Mouse (Mus musculus): ENCODE data around the gene E4f1. TPM values are rescaled to one million over a fixed set of nuclear protein-coding genes. Genes with fewer than 3 reads are reported as not detected.
"Not testable (repeated sequence)": the region's sequence is repeated elsewhere in the genome, so short reads cannot be mapped to it uniquely, and the experiment has no call there.

The E4f1 gene
- polyA plus RNA-seq, 1 experiment: not detected

DNA sequence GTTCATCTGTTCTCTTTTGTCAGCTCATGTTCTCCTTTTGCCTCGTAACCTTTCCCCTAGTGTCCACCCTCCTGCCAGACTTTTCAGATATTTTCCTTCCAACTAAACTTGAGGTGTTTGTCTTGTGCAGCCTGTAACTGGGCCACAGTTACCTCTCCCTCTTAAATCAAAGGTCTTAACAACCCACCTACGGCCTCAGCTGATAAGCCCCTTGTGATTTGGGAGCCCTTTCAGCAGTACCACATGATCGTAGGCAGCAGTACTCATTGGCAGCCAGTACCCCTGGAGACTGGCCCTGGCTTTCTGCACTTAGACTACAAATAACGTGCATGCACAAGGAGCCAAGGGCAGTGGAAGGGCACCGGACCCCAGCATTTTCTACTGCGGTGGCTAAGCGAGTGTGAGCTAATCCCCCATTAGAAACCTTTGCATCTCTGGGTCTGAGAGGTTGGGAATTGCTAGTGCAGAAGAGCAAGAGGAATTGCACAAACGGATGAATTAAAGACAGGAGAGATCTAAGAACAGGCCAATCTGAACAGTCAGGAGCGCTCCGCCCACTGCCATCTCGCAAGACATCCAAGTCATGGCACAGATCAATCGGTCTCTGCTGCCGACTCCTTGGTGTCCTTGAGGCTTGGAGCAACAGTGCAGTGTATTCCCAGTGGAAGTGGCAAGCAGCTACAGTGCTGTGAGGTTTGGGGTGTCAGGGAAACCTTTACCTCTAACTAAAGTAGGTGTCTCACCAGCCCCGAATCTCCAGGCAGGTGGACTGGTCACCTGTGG is 40.7 kb downstream of the E4f1 start:
- peaks cover 13% of the 10 kb centered on the region for H3K4me1 ChIP-seq (ENCODE audit: control insufficient read depth, insufficient read depth, low read length)
- WGBS: 54% methylated on average over 14 of the region's 14 CpGs
- H3K4me3 ChIP-seq (ENCODE audit: insufficient read depth, low read depth, low read length): no peak overlapping the region
- TF ChIP-seq POLR2A (IDR thresholded peaks at IDR 0.05; ENCODE audit: insufficient read depth, low read depth, low read length): no peak
- TF ChIP-seq CTCF (IDR thresholded peaks at IDR 0.05; ENCODE audit: insufficient read depth, low read depth, low read length): no peak
- no peak overlapping the region; the same call in 1 of the 2 replicates for H3K27ac ChIP-seq (ENCODE audit: insufficient read depth, low read depth, low read length)

DNA sequence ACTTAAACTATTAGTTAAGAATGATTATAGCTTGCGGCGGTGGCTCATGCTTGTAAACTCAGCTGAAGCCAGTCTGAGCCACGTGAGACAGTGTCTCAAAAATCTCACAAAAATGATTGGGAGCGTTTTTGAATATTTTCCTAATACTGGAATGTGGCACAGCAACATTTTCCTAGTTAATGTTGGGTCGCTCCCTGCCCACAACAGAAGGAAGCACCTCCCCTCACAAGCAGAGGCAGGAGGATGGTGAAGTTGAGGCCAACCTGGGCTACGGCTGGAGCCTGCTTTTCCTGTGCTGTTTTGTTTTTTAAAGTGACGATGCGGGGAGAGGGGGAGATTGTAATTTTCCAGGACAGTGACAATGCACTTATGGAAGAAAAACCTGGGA is 42.9 kb downstream of the E4f1 start:
- peaks cover 13% of the 10 kb centered on the region for H3K4me1 ChIP-seq (ENCODE audit: control insufficient read depth, insufficient read depth, low read length)
- TF ChIP-seq CTCF (IDR thresholded peaks at IDR 0.05; ENCODE audit: insufficient read depth, low read depth, low read length) (no peak), POLR2A (IDR thresholded peaks at IDR 0.05; ENCODE audit: insufficient read depth, low read depth, low read length) (no peak)
- peak overlapping the region; percentile 2; the same call in 1 of the 2 replicates for H3K27ac ChIP-seq (ENCODE audit: insufficient read depth, low read depth, low read length)
- 1% methylated on average over 8 of the region's 8 CpGs for WGBS
- peak overlapping the region; percentile 90 for H3K4me3 ChIP-seq (ENCODE audit: insufficient read depth, low read depth, low read length)

DNA sequence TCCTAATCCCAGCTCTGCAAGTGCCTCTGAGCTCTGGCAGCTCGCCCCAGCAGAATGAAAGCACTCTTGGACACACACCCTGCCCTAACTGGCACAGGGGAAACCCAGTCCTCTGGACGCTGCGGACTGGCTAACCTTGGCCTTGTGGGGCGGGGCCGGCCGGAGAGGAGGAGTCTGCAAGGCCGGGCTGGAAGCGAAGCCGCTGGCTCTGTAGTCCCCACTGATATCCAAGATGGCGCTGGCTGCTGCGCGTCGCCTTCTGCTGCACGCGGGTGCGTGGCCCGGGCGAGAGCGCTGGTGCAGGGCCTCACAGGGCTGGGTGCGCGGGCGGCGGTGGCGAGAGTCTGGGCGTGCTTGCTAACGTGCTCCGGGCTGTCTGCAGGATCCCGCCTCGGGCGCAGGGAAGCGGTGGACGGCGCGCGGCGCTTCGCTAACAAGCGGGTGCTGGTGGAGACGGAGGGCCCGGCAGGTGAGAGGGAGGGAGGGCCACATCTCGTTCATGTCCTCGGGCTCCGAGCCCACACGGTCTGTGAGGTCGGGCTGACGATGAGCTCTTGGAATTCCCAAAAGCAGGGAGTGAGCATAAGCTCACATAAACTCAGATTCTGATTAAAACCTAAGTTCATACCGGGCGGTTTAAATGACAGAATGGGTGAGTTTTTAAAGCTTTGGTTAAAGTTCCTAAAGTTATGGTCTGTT is 43.5 kb downstream of the E4f1 start, which contains the start of gene Eci1:
Gene Eci1 (plus strand): TSS at position 171 of the 699 bp plus-strand sequence.
- Histone ChIP-seq H3K27ac (ENCODE audit: insufficient read depth, low read depth, low read length) (peak within 1 kb of the TSS; percentile 97), H3K4me1 (ENCODE audit: control insufficient read depth, insufficient read depth, low read length) (peaks cover 13% of the 10 kb centered on the region), H3K4me3 (ENCODE audit: insufficient read depth, low read depth, low read length) (peak within 1 kb of the TSS; percentile 90)
- WGBS: under 1% methylated on average over 48 of the region's 48 CpGs
- TF ChIP-seq CTCF (IDR thresholded peaks at IDR 0.05; ENCODE audit: insufficient read depth, low read depth, low read length) (no peak), POLR2A (IDR thresholded peaks at IDR 0.05; ENCODE audit: insufficient read depth, low read depth, low read length) (peak; percentile 79)

DNA sequence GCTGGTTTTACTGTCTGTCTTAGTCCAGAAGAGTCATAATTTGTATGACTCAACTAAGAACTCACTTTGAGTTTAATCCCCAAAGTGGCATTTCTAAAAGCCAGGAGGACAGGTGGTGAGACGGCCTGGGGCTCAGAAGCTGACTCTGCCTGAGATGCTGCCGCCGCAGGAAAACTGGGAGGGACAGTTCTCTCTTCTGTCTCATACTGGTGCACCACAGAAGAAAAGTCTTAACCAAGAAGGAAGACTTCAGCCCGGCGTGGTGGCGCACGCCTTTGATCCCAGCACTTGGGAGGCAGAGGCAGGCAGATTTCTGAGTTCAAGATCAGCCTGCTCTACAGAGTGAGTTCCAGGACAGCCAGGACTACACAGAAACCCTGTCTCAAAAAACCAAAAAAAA is 44.2 kb downstream of the E4f1 start:
- Histone ChIP-seq H3K27ac (ENCODE audit: insufficient read depth, low read depth, low read length) (no peak overlapping the region), H3K4me1 (ENCODE audit: control insufficient read depth, insufficient read depth, low read length) (peaks cover 13% of the 10 kb centered on the region), H3K4me3 (ENCODE audit: insufficient read depth, low read depth, low read length) (no peak overlapping the region)
- WGBS: 84% methylated on average over 7 of the region's 7 CpGs
- TF ChIP-seq POLR2A (IDR thresholded peaks at IDR 0.05; ENCODE audit: insufficient read depth, low read depth, low read length) (no peak), CTCF (IDR thresholded peaks at IDR 0.05; ENCODE audit: insufficient read depth, low read depth, low read length) (no peak)

DNA sequence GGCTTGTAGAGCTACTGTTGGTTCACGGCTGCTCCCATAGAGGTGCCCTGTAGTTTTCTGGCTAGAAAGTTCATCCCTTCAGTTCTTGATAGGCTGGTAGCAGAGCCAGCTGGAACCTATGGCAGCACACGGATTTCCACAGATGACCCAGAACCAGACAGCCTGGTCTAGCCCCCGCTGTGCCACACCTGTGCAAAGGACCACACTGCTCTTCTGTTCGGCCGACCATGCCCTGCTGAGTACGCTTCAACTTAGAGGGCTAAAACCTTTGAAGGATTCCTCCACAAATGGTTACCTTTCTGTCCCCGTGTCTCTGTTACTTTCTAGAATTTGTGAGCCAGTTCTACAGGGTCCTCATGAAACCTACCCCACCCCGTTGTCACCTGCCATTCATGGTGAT is 44.8 kb downstream of the E4f1 start:
- WGBS: 96% methylated on average over 6 of the region's 8 CpGs
- H3K4me3 ChIP-seq (ENCODE audit: insufficient read depth, low read depth, low read length); H3K27ac ChIP-seq (ENCODE audit: insufficient read depth, low read depth, low read length); H3K4me1 ChIP-seq (ENCODE audit: control insufficient read depth, insufficient read depth, low read length): not testable (repeated sequence)

DNA sequence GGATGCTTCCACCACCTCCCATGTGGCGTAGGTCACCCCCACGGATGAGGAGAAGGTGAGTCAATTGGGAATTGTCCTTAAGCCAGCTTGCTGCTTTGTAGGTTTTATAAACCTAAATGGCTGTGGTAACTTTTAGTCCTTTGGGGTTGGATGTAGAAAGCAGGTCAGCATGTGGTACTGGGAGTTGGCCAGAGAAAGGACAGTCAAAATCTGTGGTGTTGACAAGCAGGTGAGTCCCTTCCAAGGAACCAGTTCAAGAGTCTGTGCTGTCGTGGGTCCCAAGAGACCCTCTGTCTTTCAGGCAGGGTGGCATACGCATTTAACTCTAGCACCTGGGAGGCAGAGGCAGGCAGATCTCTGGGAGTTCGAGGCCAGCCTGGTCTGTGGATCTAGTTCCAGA is 45.6 kb downstream of the E4f1 start:
- Histone ChIP-seq H3K4me1 (ENCODE audit: control insufficient read depth, insufficient read depth, low read length) (peaks cover 3% of the 10 kb centered on the region), H3K27ac (ENCODE audit: insufficient read depth, low read depth, low read length) (no peak overlapping the region), H3K4me3 (ENCODE audit: insufficient read depth, low read depth, low read length) (no peak overlapping the region)
- no peak for TF ChIP-seq POLR2A (IDR thresholded peaks at IDR 0.05; ENCODE audit: insufficient read depth, low read depth, low read length)
- WGBS: 92% methylated on average over 5 of the region's 5 CpGs

DNA sequence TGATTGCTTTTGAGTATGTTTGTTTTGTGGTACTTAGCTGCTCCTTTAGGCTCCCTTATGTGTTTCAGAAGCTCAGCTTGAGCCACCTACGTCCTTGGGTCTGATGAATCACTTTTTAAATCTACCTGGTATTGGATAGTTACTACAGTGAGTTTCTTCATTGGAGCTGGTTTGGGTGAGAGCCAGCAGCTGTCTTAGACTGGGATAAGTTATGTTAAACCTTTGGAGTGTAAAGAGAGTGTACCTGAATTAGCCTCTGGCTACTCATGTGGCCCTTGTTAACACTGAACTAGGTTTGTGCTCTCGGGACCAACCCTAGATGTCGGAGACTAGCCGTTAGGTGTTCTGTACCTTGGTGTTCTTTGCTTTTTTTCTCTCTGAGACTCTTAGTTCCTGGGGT is 47.0 kb downstream of the E4f1 start:
- TF ChIP-seq POLR2A (IDR thresholded peaks at IDR 0.05; ENCODE audit: insufficient read depth, low read depth, low read length): no peak
- no peak for TF ChIP-seq CTCF (IDR thresholded peaks at IDR 0.05; ENCODE audit: insufficient read depth, low read depth, low read length)
- no peak overlapping the region for H3K4me3 ChIP-seq (ENCODE audit: insufficient read depth, low read depth, low read length)
- H3K27ac ChIP-seq (ENCODE audit: insufficient read depth, low read depth, low read length): no peak overlapping the region
- 86% methylated on average over 4 of the region's 4 CpGs for WGBS
- H3K4me1 ChIP-seq (ENCODE audit: control insufficient read depth, insufficient read depth, low read length): peaks cover 3% of the 10 kb centered on the region

DNA sequence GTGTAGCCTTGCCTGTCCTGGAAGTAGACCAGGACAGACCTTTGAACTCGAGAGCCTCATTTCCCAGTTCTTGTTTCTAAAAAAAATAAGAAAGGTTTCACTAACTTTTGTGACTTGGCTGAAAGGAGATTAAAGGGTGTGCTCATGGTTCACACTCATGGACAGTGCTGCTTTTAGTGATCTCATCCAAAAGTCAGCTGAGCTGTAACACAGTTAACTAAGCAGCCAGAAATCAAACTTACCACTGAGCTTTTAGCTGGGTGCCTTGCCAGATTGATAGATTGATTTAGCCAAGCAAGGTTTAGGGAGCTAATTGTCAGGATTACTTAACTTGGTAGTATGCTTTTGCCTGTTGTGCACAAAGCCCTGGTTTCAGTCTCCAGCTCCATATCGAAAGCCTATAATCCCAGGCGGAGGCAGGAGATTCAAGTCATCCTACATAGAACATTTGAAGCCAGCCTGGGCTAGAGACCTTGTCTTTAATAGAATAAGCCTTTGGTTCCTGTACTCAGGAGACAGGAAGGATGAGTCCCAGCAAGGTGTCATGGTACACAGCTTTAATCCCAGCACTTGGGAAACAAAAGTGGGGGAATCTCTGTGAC is 54.0 kb downstream of the E4f1 start:
- H3K4me3 ChIP-seq (ENCODE audit: insufficient read depth, low read depth, low read length): no peak overlapping the region

DNA sequence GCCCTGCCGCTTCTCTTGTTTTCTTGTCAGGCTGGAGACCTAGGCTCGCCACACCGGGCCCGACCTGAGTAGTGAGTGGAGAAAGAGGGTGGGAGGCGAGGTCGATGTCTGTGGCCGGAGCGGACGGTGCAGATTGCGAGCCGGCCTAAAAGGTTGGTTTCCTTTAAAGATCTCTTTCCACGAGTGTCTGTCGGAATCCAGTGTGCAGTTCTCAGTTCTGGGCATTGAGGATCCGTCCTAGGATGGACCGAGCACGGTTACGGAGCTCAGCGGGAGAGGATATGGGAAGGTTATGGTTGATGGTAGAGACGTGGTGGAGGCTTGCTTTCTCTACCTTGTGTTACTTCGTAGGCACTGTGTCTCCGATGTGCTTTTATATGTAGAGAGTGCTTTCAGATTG is 55.1 kb downstream of the E4f1 start:
- Histone ChIP-seq H3K4me1 (ENCODE audit: control insufficient read depth, insufficient read depth, low read length) (peaks cover 8% of the 10 kb centered on the region), H3K27ac (ENCODE audit: insufficient read depth, low read depth, low read length) (no peak overlapping the region), H3K4me3 (ENCODE audit: insufficient read depth, low read depth, low read length) (peak overlapping the region; percentile 75)
- whole genome bisulfite sequencing: under 1% methylated on average over 21 of the region's 21 CpGs
- TF ChIP-seq CTCF (IDR thresholded peaks at IDR 0.05; ENCODE audit: insufficient read depth, low read depth, low read length): no peak
- no peak for TF ChIP-seq POLR2A (IDR thresholded peaks at IDR 0.05; ENCODE audit: insufficient read depth, low read depth, low read length)

More for the DNA sequence above, 54.0 kb downstream of the E4f1 start:
- Histone ChIP-seq H3K27ac (ENCODE audit: insufficient read depth, low read depth, low read length) (no peak overlapping the region), H3K4me1 (ENCODE audit: control insufficient read depth, insufficient read depth, low read length) (peaks cover 8% of the 10 kb centered on the region)
- 82% methylated on average over 3 of the region's 3 CpGs for WGBS
- TF ChIP-seq CTCF (IDR thresholded peaks at IDR 0.05; ENCODE audit: insufficient read depth, low read depth, low read length): no peak
- no peak for TF ChIP-seq POLR2A (IDR thresholded peaks at IDR 0.05; ENCODE audit: insufficient read depth, low read depth, low read length)

All from olfactory bulb, adult 2 months (tissue).